Mouse (Mus musculus): Measurements from ENCODE around the gene Vrk3. TPM values are rescaled to one million over a fixed set of nuclear protein-coding genes. Genes with fewer than 3 reads are reported as not detected.
"Not testable (repeated sequence)": the region's sequence is repeated elsewhere in the genome, so short reads cannot be mapped to it uniquely, and the experiment has no call there.

The Vrk3 gene
- polyA plus RNA-seq (2012): 16.3 and 18.4 TPM in 2 replicates

GRCm38 (mm10) chr7:44748101-44749044 lies at the start of gene Vrk3:
Vrk3 (plus strand) TSS chr7:44748413.
- Histone ChIP-seq H3K9me3 (ENCODE audit: control insufficient read depth, low read length) (no peaks in the 10 kb centered on the region), H3K27me3 (ENCODE audit: control insufficient read depth) (peaks cover 14% of the 10 kb centered on the region), H3K36me3 (ENCODE audit: control insufficient read depth) (peaks cover 27% of the 10 kb centered on the region), H3K4me3 (replicated peaks) (peak within 1 kb of the TSS; percentile 80), H3K4me1 (ENCODE audit: control insufficient read depth) (peaks cover 58% of the 10 kb centered on the region)
- TF ChIP-seq GATA1 (IDR thresholded peaks at IDR 0.05; ENCODE audit: low read length) (peak; percentile 44; the same call in 1 of the 2 replicates), TAL1 (IDR thresholded peaks at IDR 0.05; ENCODE audit: low read length) (no peak)

- Histone ChIP-seq H3K4me1 (ENCODE audit: control insufficient read depth) (peaks cover 11% of the 10 kb centered on the region), H3K27me3 (ENCODE audit: control insufficient read depth) (peaks cover 12% of the 10 kb centered on the region), H3K9me3 (ENCODE audit: control insufficient read depth, low read length) (peaks cover 6% of the 10 kb centered on the region; the same call in 1 of the 2 replicates), H3K36me3 (ENCODE audit: control insufficient read depth) (no peaks in the 10 kb centered on the region), H3K4me3 (replicated peaks) (no peak overlapping the region)
- no peak for TF ChIP-seq GATA1 (IDR thresholded peaks at IDR 0.05; ENCODE audit: low read length)
- TF ChIP-seq TAL1 (IDR thresholded peaks at IDR 0.05; ENCODE audit: low read length): no peak
Observed at GRCm38 (mm10) chr7:44701921-44702320, 46.3 kb upstream of the Vrk3 start.

GRCm38 (mm10) chr7:44702985-44703384 lies 45.2 kb upstream of the Vrk3 start:
- no peak overlapping the region for H3K4me3 ChIP-seq (replicated peaks)
- TF ChIP-seq GATA1 (IDR thresholded peaks at IDR 0.05; ENCODE audit: low read length) (no peak), TAL1 (IDR thresholded peaks at IDR 0.05; ENCODE audit: low read length) (no peak)
- H3K36me3 ChIP-seq (ENCODE audit: control insufficient read depth): no peaks in the 10 kb centered on the region
- H3K4me1 ChIP-seq (ENCODE audit: control insufficient read depth): peaks cover 3% of the 10 kb centered on the region
- H3K27me3 ChIP-seq (ENCODE audit: control insufficient read depth): 0 out of 2 replicates have a peak, but pooled peaks cover 2% of the 10 kb centered on the region
- peaks cover 6% of the 10 kb centered on the region; the same call in 1 of the 2 replicates for H3K9me3 ChIP-seq (ENCODE audit: control insufficient read depth, low read length)

- H3K4me1 ChIP-seq (ENCODE audit: control insufficient read depth): no peaks in the 10 kb centered on the region
- no peaks in the 10 kb centered on the region for H3K27me3 ChIP-seq (ENCODE audit: control insufficient read depth)
- no peaks in the 10 kb centered on the region for H3K36me3 ChIP-seq (ENCODE audit: control insufficient read depth)
- H3K4me3 ChIP-seq (replicated peaks): no peak overlapping the region
- H3K9me3 ChIP-seq (ENCODE audit: control insufficient read depth, low read length): peaks cover 9% of the 10 kb centered on the region; the same call in 1 of the 2 replicates
- TF ChIP-seq GATA1 (IDR thresholded peaks at IDR 0.05; ENCODE audit: low read length) (no peak), TAL1 (IDR thresholded peaks at IDR 0.05; ENCODE audit: low read length) (no peak)
Observed at GRCm38 (mm10) chr7:44704363-44704762, 43.9 kb upstream of the Vrk3 start.

GRCm38 (mm10) chr7:44705086-44705485 lies 43.1 kb upstream of the Vrk3 start:
- H3K36me3 ChIP-seq (ENCODE audit: control insufficient read depth): no peaks in the 10 kb centered on the region
- TF ChIP-seq GATA1 (IDR thresholded peaks at IDR 0.05; ENCODE audit: low read length): no peak
- no peak for TF ChIP-seq TAL1 (IDR thresholded peaks at IDR 0.05; ENCODE audit: low read length)
- H3K4me1 ChIP-seq (ENCODE audit: control insufficient read depth): no peaks in the 10 kb centered on the region
- no peak overlapping the region for H3K4me3 ChIP-seq (replicated peaks)
- H3K27me3 ChIP-seq (ENCODE audit: control insufficient read depth): no peaks in the 10 kb centered on the region
- H3K9me3 ChIP-seq (ENCODE audit: control insufficient read depth, low read length): peaks cover 12% of the 10 kb centered on the region

GRCm38 (mm10) chr7:44706322-44706721 lies 41.9 kb upstream of the Vrk3 start:
- Histone ChIP-seq H3K4me3 (replicated peaks) (no peak overlapping the region), H3K9me3 (ENCODE audit: control insufficient read depth, low read length) (peaks cover 18% of the 10 kb centered on the region), H3K27me3 (ENCODE audit: control insufficient read depth) (peaks cover 3% of the 10 kb centered on the region), H3K4me1 (ENCODE audit: control insufficient read depth) (no peaks in the 10 kb centered on the region), H3K36me3 (ENCODE audit: control insufficient read depth) (no peaks in the 10 kb centered on the region)
- TF ChIP-seq TAL1 (IDR thresholded peaks at IDR 0.05; ENCODE audit: low read length): no peak
- TF ChIP-seq GATA1 (IDR thresholded peaks at IDR 0.05; ENCODE audit: low read length): no peak

- H3K9me3 ChIP-seq (ENCODE audit: control insufficient read depth, low read length): peaks cover 18% of the 10 kb centered on the region
- H3K4me3 ChIP-seq (replicated peaks): no peak overlapping the region
- no peaks in the 10 kb centered on the region for H3K4me1 ChIP-seq (ENCODE audit: control insufficient read depth)
- H3K36me3 ChIP-seq (ENCODE audit: control insufficient read depth): no peaks in the 10 kb centered on the region
- H3K27me3 ChIP-seq (ENCODE audit: control insufficient read depth): peaks cover 3% of the 10 kb centered on the region
- no peak for TF ChIP-seq TAL1 (IDR thresholded peaks at IDR 0.05; ENCODE audit: low read length)
- no peak for TF ChIP-seq GATA1 (IDR thresholded peaks at IDR 0.05; ENCODE audit: low read length)
Observed at GRCm38 (mm10) chr7:44707169-44707675, 41.0 kb upstream of the Vrk3 start.

- not testable (repeated sequence) for H3K4me1 ChIP-seq (ENCODE audit: control insufficient read depth); H3K36me3 ChIP-seq (ENCODE audit: control insufficient read depth); H3K27me3 ChIP-seq (ENCODE audit: control insufficient read depth); H3K4me3 ChIP-seq (replicated peaks)
- H3K9me3 ChIP-seq (ENCODE audit: control insufficient read depth, low read length): peaks cover 18% of the 10 kb centered on the region
Observed at GRCm38 (mm10) chr7:44708093-44708492, 40.1 kb upstream of the Vrk3 start.

GRCm38 (mm10) chr7:44708574-44708973 lies 39.6 kb upstream of the Vrk3 start, which contains the start of gene Izumo2:
Izumo2 (plus strand) TSS chr7:44708742.
- Histone ChIP-seq H3K4me1 (ENCODE audit: control insufficient read depth) (no peaks in the 10 kb centered on the region), H3K36me3 (ENCODE audit: control insufficient read depth) (no peaks in the 10 kb centered on the region), H3K27me3 (ENCODE audit: control insufficient read depth) (peaks cover 3% of the 10 kb centered on the region), H3K4me3 (replicated peaks) (no peak within 1 kb of the TSS), H3K9me3 (ENCODE audit: control insufficient read depth, low read length) (peaks cover 18% of the 10 kb centered on the region)
- TF ChIP-seq TAL1 (IDR thresholded peaks at IDR 0.05; ENCODE audit: low read length) (no peak), GATA1 (IDR thresholded peaks at IDR 0.05; ENCODE audit: low read length) (no peak)

Measured in erythroblast, embryonic 14.5 days (primary cell).